Mouse (Mus musculus) C2C12 (cell line): Measurements from ENCODE around the gene Xpo1.

Experiments used
- CEBPB ChIP-seq: IDR thresholded peaks from one replicate; pipeline ENCODE4 v1.6.1; 2011; ENCODE audit warnings: low read depth, mild to moderate bottlenecking, control low read depth, moderate library complexity
- CTCF ChIP-seq: IDR thresholded peaks from one replicate; pipeline ENCODE4 v1.5.1; 2011; ENCODE audit not compliant: control insufficient read depth, insufficient read depth, insufficient read length
- MAX ChIP-seq: IDR thresholded peaks from one replicate; pipeline ENCODE4 v1.6.1; 2011; ENCODE audit warnings: mild to moderate bottlenecking, control low read depth
- MYOD1 ChIP-seq: IDR thresholded peaks from one replicate; pipeline ENCODE4 v1.6.1; 2011; ENCODE audit warnings: low read depth; ENCODE audit not compliant: control insufficient read depth, insufficient read length
- MYOG ChIP-seq: IDR thresholded peaks from one replicate; pipeline ENCODE4 v1.6.1; 2011; ENCODE audit not compliant: control insufficient read depth, insufficient read length; ENCODE audit errors: extremely low read depth
- USF1 ChIP-seq: IDR thresholded peaks from one replicate; pipeline ENCODE4 v1.6.1; 2011; ENCODE audit warnings: low read depth, mild to moderate bottlenecking, control low read depth, moderate library complexity

DNA sequence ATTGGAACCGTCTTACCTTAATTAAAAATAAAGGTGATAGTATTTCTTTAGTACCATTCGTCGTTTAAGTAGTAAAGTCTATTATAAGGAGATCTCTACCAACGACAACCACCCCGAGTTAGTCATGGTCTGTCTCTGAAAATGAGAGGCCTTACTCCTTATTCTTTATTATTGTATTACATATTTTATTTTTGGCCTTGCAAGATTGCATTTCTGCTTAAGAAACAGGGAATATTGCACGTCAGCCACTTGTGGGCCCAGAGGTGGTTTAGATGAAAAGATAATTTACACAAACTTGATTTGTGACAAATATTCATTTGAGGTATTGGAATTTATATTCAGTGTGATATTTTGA lies 51.7 kb downstream of the Xpo1 start:
- TF ChIP-seq CTCF, result no peak
- TF ChIP-seq USF1, result no peak
- TF ChIP-seq MYOD1, result no peak
- TF ChIP-seq MAX, result no peak
- no peak for TF ChIP-seq MYOG
- TF ChIP-seq CEBPB, result no peak
